Mouse (Mus musculus) ES-E14 (cell line): ENCODE measurements around the gene Chsy1.

Experiments
- CHD2 ChIP-seq: IDR thresholded peaks from 2 replicates; pipeline ENCODE4 v1.6.1; 2014; ENCODE audit warnings: mild to moderate bottlenecking, low read depth, low read length, inconsistent platforms
- HCFC1 ChIP-seq: IDR thresholded peaks from 2 replicates; pipeline ENCODE4 v1.6.1; 2012; ENCODE audit warnings: low read length, inconsistent platforms, borderline replicate concordance; ENCODE audit not compliant: insufficient read depth
- ZNF384 ChIP-seq: IDR thresholded peaks from 2 replicates; pipeline ENCODE4 v1.6.1; 2012; ENCODE audit warnings: low read depth, low read length, inconsistent platforms

DNA sequence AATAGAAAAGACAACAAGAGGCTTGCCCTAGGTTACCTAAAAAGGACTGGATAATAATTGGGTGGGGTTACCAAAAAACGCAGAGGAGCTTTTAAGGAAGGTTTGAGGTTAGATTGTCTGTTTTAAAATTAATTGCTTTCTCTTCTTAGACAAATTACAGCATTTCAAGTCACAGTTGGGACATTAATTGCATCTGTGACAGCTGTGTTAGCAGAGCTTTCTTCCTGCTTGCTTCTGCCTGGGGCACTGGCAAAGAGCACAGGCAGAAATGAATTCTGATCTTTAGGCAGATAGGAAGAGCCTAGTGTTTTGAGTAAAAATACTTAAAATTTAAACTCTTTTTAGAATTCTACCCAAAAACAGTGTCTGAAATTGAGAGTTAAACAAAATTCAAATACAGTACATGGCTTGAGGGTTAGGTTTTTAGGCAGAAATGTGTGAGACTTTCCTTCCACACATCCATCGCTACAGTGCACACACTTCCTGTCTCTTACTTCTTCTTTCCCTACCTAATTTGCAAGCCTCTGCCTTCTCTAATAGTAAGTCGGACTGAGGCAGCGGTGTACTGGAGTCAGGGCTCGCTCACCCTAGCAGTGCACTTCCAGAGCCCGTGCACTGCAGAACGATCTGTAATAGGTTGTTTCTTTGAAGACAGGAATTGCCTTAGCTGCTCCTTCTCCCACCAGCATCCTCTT, 11.5 kb downstream of the Chsy1 start:
- TF ChIP-seq ZNF384 (no peak), HCFC1 (no peak), CHD2 (no peak)
